Mouse (Mus musculus): ENCODE measurements around the gene Fam43b. TPM values are rescaled to one million over a fixed set of nuclear protein-coding genes. Genes with fewer than 3 reads are reported as not detected.

Fam43b gene
- polyA plus RNA-seq, 1 experiment from 2014 or later: 7.2 TPM

- 62% methylated on average over 5 of the region's 5 CpGs for WGBS
Measured at GRCm38 (mm10) chr4:138416414-138416813, 20.1 kb upstream of the Fam43b start.

GRCm38 (mm10) chr4:138415991-138416390 is 19.7 kb upstream of the Fam43b start:
- Histone ChIP-seq H3K9ac (replicated peaks) (no peak overlapping the region), H3K27ac (replicated peaks) (no peak overlapping the region), H3K4me2 (replicated peaks) (no peak overlapping the region), H3K4me3 (no peak overlapping the region), H3K9me3 (no peaks in the 10 kb centered on the region), H3K4me1 (peaks cover 9% of the 10 kb centered on the region), H3K27me3 (no peaks in the 10 kb centered on the region), H3K36me3 (no peaks in the 10 kb centered on the region)
- 85% methylated on average over 3 of the region's 3 CpGs for WGBS
- no peak for ATAC-seq (replicated peaks)

More at GRCm38 (mm10) chr4:138416414-138416813, 20.1 kb upstream of the Fam43b start:
- no peak for ATAC-seq (replicated peaks)
- no peak overlapping the region for H3K27ac ChIP-seq (replicated peaks)
- no peaks in the 10 kb centered on the region for H3K9me3 ChIP-seq
- H3K4me1 ChIP-seq: peaks cover 9% of the 10 kb centered on the region
- no peak overlapping the region for H3K4me3 ChIP-seq
- H3K9ac ChIP-seq (replicated peaks): no peak overlapping the region
- H3K4me2 ChIP-seq (replicated peaks): no peak overlapping the region
- H3K36me3 ChIP-seq: no peaks in the 10 kb centered on the region
- H3K27me3 ChIP-seq: no peaks in the 10 kb centered on the region

GRCm38 (mm10) chr4:138414725-138415124 is 18.4 kb upstream of the Fam43b start:
- H3K4me2 ChIP-seq (replicated peaks): no peak overlapping the region
- H3K27ac ChIP-seq (replicated peaks): peak overlapping the region; percentile 36; the same call in 1 of the 2 replicates
- no peaks in the 10 kb centered on the region for H3K36me3 ChIP-seq
- ATAC-seq (replicated peaks): no peak
- peaks cover 9% of the 10 kb centered on the region for H3K4me1 ChIP-seq
- H3K4me3 ChIP-seq: no peak overlapping the region
- 24% methylated on average over 6 of the region's 6 CpGs for WGBS
- H3K9ac ChIP-seq (replicated peaks): no peak overlapping the region
- H3K9me3 ChIP-seq: no peaks in the 10 kb centered on the region
- no peaks in the 10 kb centered on the region for H3K27me3 ChIP-seq

GRCm38 (mm10) chr4:138411504-138412121 is 15.3 kb upstream of the Fam43b start:
- no peaks in the 10 kb centered on the region for H3K27me3 ChIP-seq
- WGBS: 57% methylated on average over 7 of the region's 7 CpGs
- no peaks in the 10 kb centered on the region for H3K9me3 ChIP-seq
- no peak for ATAC-seq (replicated peaks)
- H3K27ac ChIP-seq (replicated peaks): no peak overlapping the region
- H3K4me3 ChIP-seq: no peak overlapping the region
- H3K4me1 ChIP-seq: peaks cover 6% of the 10 kb centered on the region; the same call in 1 of the 2 replicates
- no peaks in the 10 kb centered on the region for H3K36me3 ChIP-seq
- H3K9ac ChIP-seq (replicated peaks): no peak overlapping the region
- H3K4me2 ChIP-seq (replicated peaks): no peak overlapping the region

- no peaks in the 10 kb centered on the region for H3K9me3 ChIP-seq
- no peak overlapping the region for H3K4me3 ChIP-seq
- no peaks in the 10 kb centered on the region for H3K27me3 ChIP-seq
- no peak overlapping the region for H3K27ac ChIP-seq (replicated peaks)
- H3K4me1 ChIP-seq: peaks cover 6% of the 10 kb centered on the region; the same call in 1 of the 2 replicates
- no peak overlapping the region for H3K9ac ChIP-seq (replicated peaks)
- no peak for ATAC-seq (replicated peaks)
- WGBS: 19% methylated on average over 5 of the region's 5 CpGs
- H3K4me2 ChIP-seq (replicated peaks): no peak overlapping the region
- no peaks in the 10 kb centered on the region for H3K36me3 ChIP-seq
Measured at GRCm38 (mm10) chr4:138411011-138411410, 14.7 kb upstream of the Fam43b start.

- Histone ChIP-seq H3K27me3 (no peaks in the 10 kb centered on the region), H3K36me3 (no peaks in the 10 kb centered on the region), H3K4me2 (replicated peaks) (no peak overlapping the region), H3K9ac (replicated peaks) (no peak overlapping the region), H3K9me3 (no peaks in the 10 kb centered on the region), H3K4me3 (no peak overlapping the region), H3K4me1 (no peaks in the 10 kb centered on the region), H3K27ac (replicated peaks) (no peak overlapping the region)
- no peak for ATAC-seq (replicated peaks)
- WGBS: 81% methylated on average over 12 of the region's 13 CpGs
Measured at GRCm38 (mm10) chr4:138407479-138408194, 11.3 kb upstream of the Fam43b start.

- H3K4me1 ChIP-seq: no peaks in the 10 kb centered on the region
Measured at GRCm38 (mm10) chr4:138404806-138405205, 8.5 kb upstream of the Fam43b start.

GRCm38 (mm10) chr4:138396711-138397110 is 383 bp upstream of the Fam43b start:
- peak overlapping the region; percentile 45 for H3K9ac ChIP-seq (replicated peaks)

More at GRCm38 (mm10) chr4:138404806-138405205, 8.5 kb upstream of the Fam43b start:
- H3K27ac ChIP-seq (replicated peaks): no peak overlapping the region
- no peak overlapping the region for H3K9ac ChIP-seq (replicated peaks)
- no peak overlapping the region for H3K4me3 ChIP-seq
- peaks cover 9% of the 10 kb centered on the region for H3K27me3 ChIP-seq
- H3K4me2 ChIP-seq (replicated peaks): no peak overlapping the region
- no peak for ATAC-seq (replicated peaks)
- 5% methylated on average over 2 of the region's 2 CpGs for WGBS
- H3K9me3 ChIP-seq: no peaks in the 10 kb centered on the region
- no peaks in the 10 kb centered on the region for H3K36me3 ChIP-seq

GRCm38 (mm10) chr4:138395087-138395970 is 999 bp downstream of the Fam43b start:
- H3K27ac ChIP-seq (replicated peaks): no peak overlapping the region
- WGBS: under 1% methylated on average over 94 of the region's 103 CpGs

More at GRCm38 (mm10) chr4:138396711-138397110, 383 bp upstream of the Fam43b start:
- Histone ChIP-seq H3K27me3 (peaks cover 79% of the 10 kb centered on the region), H3K27ac (replicated peaks) (no peak overlapping the region), H3K36me3 (no peaks in the 10 kb centered on the region), H3K9me3 (no peaks in the 10 kb centered on the region), H3K4me3 (peak overlapping the region; percentile 45), H3K4me2 (replicated peaks) (peak overlapping the region; percentile 84), H3K4me1 (peaks cover 16% of the 10 kb centered on the region)
- ATAC-seq (replicated peaks): no peak
- 7% methylated on average over 8 of the region's 8 CpGs for WGBS

GRCm38 (mm10) chr4:138393703-138394102 is 2.6 kb downstream of the Fam43b start:
- Histone ChIP-seq H3K4me1 (peaks cover 16% of the 10 kb centered on the region), H3K36me3 (no peaks in the 10 kb centered on the region), H3K9ac (replicated peaks) (no peak overlapping the region), H3K4me2 (replicated peaks) (peak overlapping the region; percentile 84), H3K9me3 (no peaks in the 10 kb centered on the region), H3K27ac (replicated peaks) (no peak overlapping the region), H3K27me3 (peaks cover 64% of the 10 kb centered on the region), H3K4me3 (0 out of 2 replicates have a peak overlapping the region, but pooled peaks have one; percentile 45)
- ATAC-seq (replicated peaks): no peak
- WGBS: 60% methylated on average over 7 of the region's 7 CpGs

More at GRCm38 (mm10) chr4:138395087-138395970, 999 bp downstream of the Fam43b start:
- Histone ChIP-seq H3K4me3 (peak overlapping the region; percentile 45), H3K36me3 (no peaks in the 10 kb centered on the region), H3K9me3 (no peaks in the 10 kb centered on the region), H3K4me1 (peaks cover 16% of the 10 kb centered on the region), H3K27me3 (peaks cover 75% of the 10 kb centered on the region), H3K4me2 (replicated peaks) (peak overlapping the region; percentile 84), H3K9ac (replicated peaks) (peak overlapping the region; percentile 45)
- peak; percentile 70 for ATAC-seq (replicated peaks)

GRCm38 (mm10) chr4:138383789-138384188 is 12.5 kb downstream of the Fam43b start:
- no peaks in the 10 kb centered on the region for H3K36me3 ChIP-seq
- no peak overlapping the region for H3K4me3 ChIP-seq
- 49% methylated on average over 4 of the region's 4 CpGs for WGBS
- peaks cover 3% of the 10 kb centered on the region; the same call in 1 of the 2 replicates for H3K4me1 ChIP-seq
- no peak overlapping the region for H3K9ac ChIP-seq (replicated peaks)
- no peak for ATAC-seq (replicated peaks)
- H3K27me3 ChIP-seq: no peaks in the 10 kb centered on the region
- no peak overlapping the region for H3K4me2 ChIP-seq (replicated peaks)
- no peaks in the 10 kb centered on the region for H3K9me3 ChIP-seq
- H3K27ac ChIP-seq (replicated peaks): no peak overlapping the region
